Mouse (Mus musculus): ENCODE measurements around the gene Vmn1r149. TPM values are rescaled to one million over a fixed set of nuclear protein-coding genes. Genes with fewer than 3 reads are reported as not detected.
"Not testable (repeated sequence)": the region's sequence is repeated elsewhere in the genome, so short reads cannot be mapped to it uniquely, and the experiment has no call there.

The Vmn1r149 gene
- polyA plus RNA-seq (2015; fragmentation: Nextera tagmentation; extraction: Ambion mirVana), result not detected in 2 replicates

GRCm38 (mm10) chr7:22438129-22438528 lies at the start of gene Vmn1r149:
Gene Vmn1r149 (minus strand): TSS chr7:22438229.
- H3K4me3 ChIP-seq; H3K27me3 ChIP-seq; ATAC-seq (ENCODE audit: low FRiP score, low read depth); H3K4me2 ChIP-seq (replicated peaks); H3K36me3 ChIP-seq; H3K4me1 ChIP-seq; H3K9ac ChIP-seq; H3K27ac ChIP-seq; H3K9me3 ChIP-seq: not testable (repeated sequence)
- no CpG with 5 or more reads among the region's 2 CpGs for WGBS

GRCm38 (mm10) chr7:22463975-22464374 lies 25.9 kb upstream of the Vmn1r149 start, which contains the start of gene Gm10665:
Gene Gm10665 (minus strand): TSS chr7:22464075.
- H3K36me3 ChIP-seq; H3K4me1 ChIP-seq; H3K27ac ChIP-seq; H3K9ac ChIP-seq; H3K4me2 ChIP-seq (replicated peaks); H3K9me3 ChIP-seq; H3K4me3 ChIP-seq; ATAC-seq (ENCODE audit: low FRiP score, low read depth); H3K27me3 ChIP-seq: not testable (repeated sequence)
- WGBS, result no CpG with 5 or more reads among the region's 5 CpGs

- no CpG with 5 or more reads among the region's 3 CpGs for WGBS
- H3K4me1 ChIP-seq; H3K36me3 ChIP-seq; H3K4me3 ChIP-seq; H3K27me3 ChIP-seq; H3K4me2 ChIP-seq (replicated peaks); H3K9ac ChIP-seq; H3K9me3 ChIP-seq; H3K27ac ChIP-seq; ATAC-seq (ENCODE audit: low FRiP score, low read depth): not testable (repeated sequence)
These were observed 24.7 kb downstream of the Vmn1r149 start, which contains the start of gene Vmn1r148 for GRCm38 (mm10) chr7:22413283-22413682. Gene Vmn1r148 (plus strand): TSS chr7:22413583.

Other genes with a start within 250 kb of the Vmn1r149 start
- gene Vmn1r143, start 248.9 kb downstream of the Vmn1r149 start, polyA plus RNA-seq (2015; fragmentation: Nextera tagmentation; extraction: Ambion mirVana), result not detected in 2 replicates
- gene Gm8653, start 237.0 kb downstream of the Vmn1r149 start, polyA plus RNA-seq (2015; fragmentation: Nextera tagmentation; extraction: Ambion mirVana), result not detected in 2 replicates
- not detected in 2 replicates for gene Gm8453, start 208.7 kb downstream of the Vmn1r149 start, polyA plus RNA-seq (2015; fragmentation: Nextera tagmentation; extraction: Ambion mirVana)
- not detected in 2 replicates for gene Gm4187, start 108.5 kb downstream of the Vmn1r149 start, polyA plus RNA-seq (2015; fragmentation: Nextera tagmentation; extraction: Ambion mirVana)
- not detected in 2 replicates for gene Gm8660, start 67.2 kb downstream of the Vmn1r149 start, polyA plus RNA-seq (2015; fragmentation: Nextera tagmentation; extraction: Ambion mirVana)
- gene Vmn1r148, start 24.6 kb downstream of the Vmn1r149 start, polyA plus RNA-seq (2015; fragmentation: Nextera tagmentation; extraction: Ambion mirVana), result not detected in 2 replicates
- gene Gm10665, start 25.8 kb upstream of the Vmn1r149 start, polyA plus RNA-seq (2015; fragmentation: Nextera tagmentation; extraction: Ambion mirVana), result not detected in 2 replicates
- not detected in 2 replicates for gene Vmn1r151, start 61.4 kb upstream of the Vmn1r149 start, polyA plus RNA-seq (2015; fragmentation: Nextera tagmentation; extraction: Ambion mirVana)
- not detected in 2 replicates for gene Vmn1r152, start 84.7 kb upstream of the Vmn1r149 start, polyA plus RNA-seq (2015; fragmentation: Nextera tagmentation; extraction: Ambion mirVana)
- not detected in 2 replicates for gene Gm8677, start 96.7 kb upstream of the Vmn1r149 start, polyA plus RNA-seq (2015; fragmentation: Nextera tagmentation; extraction: Ambion mirVana)
- gene Gm4201, start 127.1 kb upstream of the Vmn1r149 start, polyA plus RNA-seq (2015; fragmentation: Nextera tagmentation; extraction: Ambion mirVana), result not detected in 2 replicates
- gene Gm4565, start 149.9 kb upstream of the Vmn1r149 start, polyA plus RNA-seq (2015; fragmentation: Nextera tagmentation; extraction: Ambion mirVana), result not detected in 2 replicates
- not detected in 2 replicates for gene Vmn1r155, start 219.8 kb upstream of the Vmn1r149 start, polyA plus RNA-seq (2015; fragmentation: Nextera tagmentation; extraction: Ambion mirVana)